Mouse (Mus musculus) layer of hippocampus, adult 8-10 months (tissue): ENCODE measurements around the gene Aph1a. TPM values are rescaled to one million over a fixed set of nuclear protein-coding genes. Genes with fewer than 3 reads are reported as not detected.

Source experiments
- total RNA-seq, 4 experiments: library from RNA; stranded (reverse); gene quantifications; 2 replicates each; pipeline ENCODE4 v1.2.4; 2022

Aph1a gene
- total RNA-seq, 4 experiments from 2014 or later = 53.9 to 75.7 (median 70.1) TPM

Other genes starting within 250 kb of the Aph1a start
- gene Mcl1, start 235.2 kb upstream of the Aph1a start, total RNA-seq = 10 to 100 TPM; 55.1 to 73.6 (median 61.1) TPM
- gene Adamtsl4, start 206.1 kb upstream of the Aph1a start, total RNA-seq = 10 to 100 TPM in 2 of 4 experiments, 1 to 10 TPM in 2; 5.2 to 17.9 (median 10.4) TPM
- 10 to 100 TPM in 3 of 4 experiments, 1 to 10 TPM in 1; 9.7 to 13.9 (median 11.8) TPM for gene Ecm1, start 154.4 kb upstream of the Aph1a start, total RNA-seq
- 10 to 100 TPM; 36.5 to 52.9 (median 41.8) TPM for gene Tars2, start 133.8 kb upstream of the Aph1a start, total RNA-seq
- 10 to 100 TPM; 62.4 to 73.3 (median 71.2) TPM for gene Rprd2, start 75.1 kb upstream of the Aph1a start, total RNA-seq
- gene Prpf3, start 38.1 kb upstream of the Aph1a start, total RNA-seq = 10 to 100 TPM; 35.7 to 46.3 (median 40.5) TPM
- 100 to 1,000 TPM; 125 to 159 (median 138) TPM for gene Mrps21, start 22.4 kb upstream of the Aph1a start, total RNA-seq
- 10 to 100 TPM; 13.7 to 30.2 (median 21.4) TPM for gene Ciart, start 11.7 kb upstream of the Aph1a start, total RNA-seq
- gene BC028528, start 2.0 kb upstream of the Aph1a start, total RNA-seq = 10 to 100 TPM in 1 of 4 experiments, 1 to 10 TPM in 3; 2.9 to 11.2 (median 5.9) TPM
- gene Car14, start 10.7 kb downstream of the Aph1a start, total RNA-seq = 10 to 100 TPM in 3 of 4 experiments, 1 to 10 TPM in 1; 9.8 to 14.4 (median 11.1) TPM
- gene Anp32e, start 35.3 kb downstream of the Aph1a start, total RNA-seq = 10 to 100 TPM; 68.6 to 95.5 (median 95.0) TPM
- gene Plekho1, start 102.0 kb downstream of the Aph1a start, total RNA-seq = 10 to 100 TPM; 42.0 to 70.1 (median 52.4) TPM
- gene Vps45, start 164.5 kb downstream of the Aph1a start, total RNA-seq = 10 to 100 TPM; 42.9 to 55.4 (median 51.6) TPM
- gene Otud7b, start 210.6 kb downstream of the Aph1a start, total RNA-seq = 10 to 100 TPM; 38.1 to 40.1 (median 38.9) TPM